Mouse (Mus musculus) G1E (cell line): ENCODE results near the gene Cfap221. TPM values are rescaled to one million over a fixed set of nuclear protein-coding genes. Genes with fewer than 3 reads are reported as not detected.

ENCODE experiments used
- ATAC-seq: 2 replicates; pipeline ENCODE4 v1.8.0; 2016; ENCODE audit warnings: mild to moderate bottlenecking; ENCODE audit not compliant: insufficient number of reproducible peaks, poor library complexity, low FRiP score, severe bottlenecking; ENCODE audit errors: extremely low read depth
- DNase-seq: peaks from one replicate; pipeline ENCODE4 v3.0.0; 2012; ENCODE audit warnings: low spot score
- H3K27me3 ChIP-seq: 2 replicates; pipeline ENCODE4 v1.6.1; 2012; ENCODE audit warnings: mild to moderate bottlenecking, low read length, inconsistent platforms; ENCODE audit not compliant: insufficient read depth
- H3K36me3 ChIP-seq: replicated peaks from 2 replicates; pipeline ENCODE3; 2012; ENCODE audit warnings: mild to moderate bottlenecking, inconsistent platforms
- H3K4me1 ChIP-seq: 2 replicates; pipeline ENCODE4 v1.6.1; 2012; ENCODE audit warnings: low read depth, low read length, inconsistent platforms, mixed read lengths; ENCODE audit not compliant: insufficient read depth
- H3K4me3 ChIP-seq: 2 replicates; pipeline ENCODE4 v1.5.1; 2012; ENCODE audit warnings: low read depth, mild to moderate bottlenecking, inconsistent platforms, low read length, moderate library complexity, mixed read lengths
- H3K9me3 ChIP-seq: replicated peaks from 2 replicates; pipeline ENCODE4 v1.6.1; 2012; ENCODE audit warnings: inconsistent platforms
- CTCF ChIP-seq: IDR thresholded peaks from 2 replicates; pipeline ENCODE4 v1.5.1; 2012; ENCODE audit warnings: low read depth, low read length, inconsistent platforms, mixed read lengths
- GATA1 ChIP-seq: IDR thresholded peaks from 2 replicates; pipeline ENCODE4 v1.6.1; 2012; ENCODE audit warnings: borderline replicate concordance, low read length, inconsistent platforms, mixed read lengths
- GATA2 ChIP-seq: IDR thresholded peaks from 2 replicates; pipeline ENCODE4 v1.6.1; 2012; ENCODE audit warnings: low read depth, low read length, inconsistent platforms, borderline replicate concordance
- POLR2AphosphoS5 ChIP-seq: IDR thresholded peaks from 2 replicates; pipeline ENCODE4 v1.6.1; 2012; ENCODE audit warnings: low read depth, low read length, inconsistent platforms; ENCODE audit not compliant: insufficient replicate concordance
- TAL1 ChIP-seq: conservative IDR thresholded peaks from 2 replicates; pipeline ENCODE4 v1.6.1; 2012; ENCODE audit warnings: low read depth, low read length, inconsistent platforms, mixed read lengths
- polyA plus RNA-seq: library from polyadenylated mRNA; stranded (reverse); fragments of >175 nt; gene quantifications from 2 replicates; pipeline ENCODE4 v1.2.3, GENCODE M21; 2012
- total RNA-seq, 2 experiments: library from RNA; stranded (forward) in 1 of 2; stranded (reverse) in 1 of 2; fragments of 200-1000 nt in 1 of 2; fragments of >200 nt in 1 of 2; fragmentation: Nextera tagmentation in 1 of 2; gene quantifications; 2 replicates each; pipeline ENCODE4 v1.2.3; 2014 to 2017

The Cfap221 gene
- total and polyA plus RNA-seq, 3 experiments, result not detected

DNA sequence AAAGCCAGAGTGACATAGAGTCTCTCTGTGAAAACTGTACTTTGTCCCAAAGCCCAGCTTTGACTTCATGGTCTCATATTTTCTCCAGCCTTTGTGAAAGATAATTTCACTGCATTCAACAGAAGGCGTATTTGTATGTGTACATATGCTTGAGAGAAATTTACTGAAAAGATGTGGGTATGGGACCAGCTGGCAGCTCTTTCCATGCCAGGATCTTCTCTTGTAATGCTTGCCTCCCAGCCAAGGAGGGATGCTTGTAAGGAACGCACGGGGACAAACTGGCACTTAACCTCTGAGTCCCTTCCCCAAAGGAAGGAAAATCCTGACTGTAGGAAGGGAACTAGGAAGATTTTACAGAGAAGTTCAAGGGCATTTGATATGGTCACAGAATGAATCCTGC lies 112.8 kb downstream of the Cfap221 start:
- TF ChIP-seq GATA2 (no peak), TAL1 (no peak), GATA1 (no peak), POLR2AphosphoS5 (no peak), CTCF (no peak)
- ATAC-seq, result no peak
- Histone ChIP-seq H3K27me3 (peaks cover 13% of the 10 kb centered on the region), H3K4me3 (no peak overlapping the region), H3K4me1 (0 out of 2 replicates have a peak, but pooled peaks cover 2% of the 10 kb centered on the region), H3K9me3 (no peaks in the 10 kb centered on the region), H3K36me3 (no peaks in the 10 kb centered on the region)
- no peak for DNase-seq

- TF ChIP-seq GATA2 (no peak), TAL1 (no peak), POLR2AphosphoS5 (no peak), GATA1 (no peak), CTCF (no peak)
- no peaks in the 10 kb centered on the region; the same call in 1 of the 2 replicates for H3K4me1 ChIP-seq
- H3K9me3 ChIP-seq, result no peaks in the 10 kb centered on the region
- peaks cover 3% of the 10 kb centered on the region for H3K27me3 ChIP-seq
- ATAC-seq, result no peak
- no peak overlapping the region for H3K4me3 ChIP-seq
- no peak for DNase-seq
- no peaks in the 10 kb centered on the region for H3K36me3 ChIP-seq
These were observed 118.1 kb downstream of the Cfap221 start for GRCm38 (mm10) chr1:119878909-119879308.

DNA sequence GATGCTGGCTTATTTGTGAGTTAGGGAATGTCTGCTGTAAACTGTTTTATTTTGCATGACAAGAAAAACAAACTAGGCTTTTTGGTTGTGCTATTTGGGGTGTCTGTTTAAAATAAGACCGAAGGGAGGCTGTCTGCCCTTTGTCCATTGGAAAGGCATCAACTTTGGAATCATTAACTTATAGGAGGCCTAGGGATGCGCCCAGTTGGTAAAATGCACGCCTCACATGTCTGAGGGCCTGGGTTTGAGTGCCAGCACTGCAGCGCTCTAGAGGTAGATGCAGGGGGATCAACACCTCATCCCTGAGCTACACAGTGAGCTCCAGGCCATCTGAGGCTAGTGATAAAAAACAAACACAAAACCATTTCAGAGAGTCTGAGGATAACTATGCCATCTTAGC lies 119.6 kb downstream of the Cfap221 start:
- no peak for ATAC-seq
- Histone ChIP-seq H3K4me3 (no peak overlapping the region), H3K36me3 (no peaks in the 10 kb centered on the region), H3K27me3 (peaks cover 3% of the 10 kb centered on the region), H3K9me3 (no peaks in the 10 kb centered on the region), H3K4me1 (no peaks in the 10 kb centered on the region; the same call in 1 of the 2 replicates)
- no peak for TF ChIP-seq TAL1
- no peak for TF ChIP-seq GATA2
- no peak for TF ChIP-seq CTCF
- no peak for TF ChIP-seq GATA1
- no peak for TF ChIP-seq POLR2AphosphoS5
- no peak for DNase-seq

Other genes starting within 250 kb of the Cfap221 start
- 66.3 and 81.3 TPM in 2 replicates for gene Ptpn4, start 159.6 kb downstream of the Cfap221 start, total RNA-seq (2014; fragmentation: Nextera tagmentation)
- gene Ptpn4, start 159.6 kb downstream of the Cfap221 start, total RNA-seq (2017), result 23.8 and 28.4 TPM in 2 replicates
- gene Ptpn4, start 159.6 kb downstream of the Cfap221 start, polyA plus RNA-seq, result 9.6 and 12.5 TPM in 2 replicates
- gene Tmem177, start 84.0 kb downstream of the Cfap221 start, total RNA-seq (2014; fragmentation: Nextera tagmentation), result 15.7 and 19.3 TPM in 2 replicates
- gene Tmem177, start 84.0 kb downstream of the Cfap221 start, total RNA-seq (2017), result 12.5 and 13.0 TPM in 2 replicates
- 1.1 and 1.4 TPM in 2 replicates for gene Tmem177, start 84.0 kb downstream of the Cfap221 start, polyA plus RNA-seq
- gene Sctr, start 9.7 kb upstream of the Cfap221 start, total RNA-seq (2014; fragmentation: Nextera tagmentation), result not detected in 2 replicates
- not detected in 2 replicates for gene Sctr, start 9.7 kb upstream of the Cfap221 start, total RNA-seq (2017)
- not detected in 2 replicates for gene Sctr, start 9.7 kb upstream of the Cfap221 start, polyA plus RNA-seq
- gene Tmem37, start 76.8 kb upstream of the Cfap221 start, total RNA-seq (2014; fragmentation: Nextera tagmentation), result not detected in 2 replicates
- 0.22 and 0.23 TPM in 2 replicates for gene Tmem37, start 76.8 kb upstream of the Cfap221 start, total RNA-seq (2017)
- gene Tmem37, start 76.8 kb upstream of the Cfap221 start, polyA plus RNA-seq, result not detected in 2 replicates
- 118 and 130 TPM in 2 replicates for gene Dbi, start 123.8 kb upstream of the Cfap221 start, total RNA-seq (2014; fragmentation: Nextera tagmentation)
- 625 and 652 TPM in 2 replicates for gene Dbi, start 123.8 kb upstream of the Cfap221 start, total RNA-seq (2017)
- 13.3 and 14.5 TPM in 2 replicates for gene Dbi, start 123.8 kb upstream of the Cfap221 start, polyA plus RNA-seq
- 15.5 and 24.9 TPM in 2 replicates for gene 3110009E18Rik, start 124.0 kb upstream of the Cfap221 start, total RNA-seq (2014; fragmentation: Nextera tagmentation)
- 15.0 and 16.1 TPM in 2 replicates for gene 3110009E18Rik, start 124.0 kb upstream of the Cfap221 start, total RNA-seq (2017)
- gene 3110009E18Rik, start 124.0 kb upstream of the Cfap221 start, polyA plus RNA-seq, result 4.1 and 7.5 TPM in 2 replicates